Mouse (Mus musculus): ENCODE results near the gene Gm28043. TPM values are rescaled to one million over a fixed set of nuclear protein-coding genes. Genes with fewer than 3 reads are reported as not detected.

Gene Gm28043
- total RNA-seq, 1 experiment: 10.2 TPM

DNA sequence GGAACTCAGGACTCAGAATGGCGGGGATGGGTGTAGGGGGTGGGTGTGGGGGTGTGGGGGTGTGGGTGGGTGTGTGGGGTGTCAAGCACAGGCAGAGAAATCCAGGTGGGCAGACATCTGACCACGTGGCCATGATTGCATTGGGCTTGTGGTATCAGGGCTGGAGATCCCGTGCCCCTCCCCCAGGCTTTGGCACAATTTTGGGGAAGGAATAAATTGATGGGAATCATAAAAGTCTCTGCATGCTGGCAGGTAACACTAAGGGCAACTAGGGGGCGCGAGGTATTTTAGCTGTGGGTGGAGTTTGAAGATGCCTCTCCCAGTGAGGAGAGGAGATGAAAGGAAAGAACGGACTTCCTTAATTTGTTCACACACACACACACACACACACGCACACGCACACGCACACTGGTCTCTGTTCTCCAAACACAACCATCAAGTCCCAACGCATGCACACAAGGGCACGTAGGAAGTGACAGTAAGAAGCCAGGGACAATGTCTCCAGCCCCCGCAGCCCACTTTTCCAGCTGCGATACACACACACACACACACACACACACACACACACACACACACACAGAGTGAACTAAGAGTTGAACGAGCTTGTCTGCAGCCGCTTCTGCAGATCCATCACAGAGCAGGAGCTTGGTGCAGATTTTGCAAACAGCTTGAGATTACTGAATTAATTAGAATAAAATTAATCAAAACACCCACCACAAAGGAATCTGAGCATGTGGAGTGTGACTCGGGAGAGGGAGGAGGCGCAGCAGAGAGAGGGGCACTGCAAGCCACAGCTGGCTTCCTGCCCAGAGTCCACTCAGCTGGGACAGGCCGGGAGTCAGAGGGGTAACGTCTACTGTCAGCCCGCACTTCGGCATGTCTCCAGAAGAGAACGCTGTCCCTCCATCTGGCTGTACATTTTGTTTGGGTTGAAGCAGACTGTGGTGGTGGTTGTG lies 123.5 kb downstream of the Gm28043 start:
- no peaks in the 10 kb centered on the region for H3K36me3 ChIP-seq (ENCODE audit: control insufficient read depth, insufficient read depth, low read length, poor library complexity, severe bottlenecking)
- H3K9me3 ChIP-seq (ENCODE audit: control insufficient read depth, insufficient read depth, low read depth, low read length): no peaks in the 10 kb centered on the region
- H3K27ac ChIP-seq (ENCODE audit: insufficient read depth, low read depth, low read length, poor library complexity, severe bottlenecking): no peak overlapping the region
- in situ Hi-C loops (cut with MboI; ENCODE audit: low sequenced_read_pairs in 2 of 2, unreplicated experiment in 2 of 2): no loop called here
- H3K4me1 ChIP-seq (ENCODE audit: control insufficient read depth in 2 of 2, insufficient read depth in 2 of 2, low read length in 2 of 2, poor library complexity in 1 of 2): peaks cover 0 to 5% of the 10 kb centered on the region in 2 experiments; a peak in 1 of 4 replicates
- TF ChIP-seq ZNF384 (IDR thresholded peaks at IDR 0.05; ENCODE audit: low read depth, low read length) (no peak), MAFK (IDR thresholded peaks at IDR 0.05; ENCODE audit: insufficient read depth, low read depth, low read length) (no peak), ZC3H11A (IDR thresholded peaks at IDR 0.05; ENCODE audit: borderline replicate concordance, low read depth, low read length) (no peak), CHD2 (IDR thresholded peaks at IDR 0.05; ENCODE audit: low read depth, low read length) (no peak), HCFC1 (IDR thresholded peaks at IDR 0.05; ENCODE audit: borderline replicate concordance, insufficient read depth, low read length) (no peak)
- DNase-seq (ENCODE audit: low read depth, low spot score): no peak
- no peak overlapping the region for H3K9ac ChIP-seq (ENCODE audit: insufficient read depth, low read depth, low read length, poor library complexity, severe bottlenecking)
- no peak overlapping the region for H3K4me3 ChIP-seq (ENCODE audit: insufficient read depth in 1 of 2, low read depth in 1 of 2, low read length in 2 of 2, poor library complexity in 1 of 2, severe bottlenecking in 1 of 2)

DNA sequence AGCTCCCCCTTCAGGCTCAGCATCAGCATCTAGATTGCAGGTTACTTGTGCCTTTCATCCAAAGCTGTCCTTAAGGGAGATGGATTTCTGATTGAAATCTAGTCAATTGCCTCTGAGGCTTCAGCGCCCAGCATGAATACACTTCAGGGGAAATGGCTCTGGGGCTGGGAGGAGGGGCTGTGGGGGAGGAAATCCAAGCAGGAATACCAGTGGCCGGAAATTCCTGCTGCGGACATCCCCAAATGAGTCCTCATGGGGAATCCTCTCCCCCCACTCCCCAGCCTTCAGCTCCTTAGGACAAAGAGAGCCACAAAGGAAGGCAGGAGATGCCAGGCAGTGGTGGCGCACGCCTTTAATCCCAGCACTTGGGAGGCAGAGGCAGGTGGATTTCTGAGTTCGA lies 132.8 kb downstream of the Gm28043 start:
- in situ Hi-C loops (cut with MboI; ENCODE audit: low sequenced_read_pairs in 2 of 2, unreplicated experiment in 2 of 2): no loop called here
- Histone ChIP-seq H3K36me3 (ENCODE audit: control insufficient read depth, insufficient read depth, low read length, poor library complexity, severe bottlenecking) (no peaks in the 10 kb centered on the region), H3K9me3 (ENCODE audit: control insufficient read depth, insufficient read depth, low read depth, low read length) (no peaks in the 10 kb centered on the region), H3K4me1 (ENCODE audit: control insufficient read depth in 2 of 2, insufficient read depth in 2 of 2, low read length in 2 of 2, poor library complexity in 1 of 2) (peaks cover 4 to 17% of the 10 kb centered on the region in 2 experiments; a peak in 2 of 4 replicates), H3K4me3 (ENCODE audit: insufficient read depth in 1 of 2, low read depth in 1 of 2, low read length in 2 of 2, poor library complexity in 1 of 2, severe bottlenecking in 1 of 2) (no peak overlapping the region), H3K27ac (ENCODE audit: insufficient read depth, low read depth, low read length, poor library complexity, severe bottlenecking) (no peak overlapping the region; the same call in 1 of the 2 replicates), H3K9ac (ENCODE audit: insufficient read depth, low read depth, low read length, poor library complexity, severe bottlenecking) (no peak overlapping the region)
- TF ChIP-seq ZC3H11A (IDR thresholded peaks at IDR 0.05; ENCODE audit: borderline replicate concordance, low read depth, low read length) (no peak), MAFK (IDR thresholded peaks at IDR 0.05; ENCODE audit: insufficient read depth, low read depth, low read length) (no peak), CHD2 (IDR thresholded peaks at IDR 0.05; ENCODE audit: low read depth, low read length) (no peak), ZNF384 (IDR thresholded peaks at IDR 0.05; ENCODE audit: low read depth, low read length) (no peak), HCFC1 (IDR thresholded peaks at IDR 0.05; ENCODE audit: borderline replicate concordance, insufficient read depth, low read length) (no peak)
- no peak for DNase-seq (ENCODE audit: low read depth, low spot score)

Other genes starting within 250 kb of the Gm28043 start
- gene Pim1, start 124.1 kb upstream of the Gm28043 start, total RNA-seq (2012; rRNA removed): 75.3 and 82.0 TPM in 2 replicates
- 18.3 TPM in 2 replicates for gene Gm17657, start 65.2 kb upstream of the Gm28043 start, total RNA-seq (2012; rRNA removed)
- 8.3 and 8.6 TPM in 2 replicates for gene Tbc1d22b, start 65.1 kb upstream of the Gm28043 start, total RNA-seq (2012; rRNA removed)
- gene Tmem217, start 62.5 kb upstream of the Gm28043 start, total RNA-seq (2012; rRNA removed): 0.31 and 0.53 TPM in 2 replicates
- gene Rnf8, start 86 bp upstream of the Gm28043 start, total RNA-seq (2012; rRNA removed): 30.0 and 37.2 TPM in 2 replicates
- gene Cmtr1, start 45.7 kb downstream of the Gm28043 start, total RNA-seq (2012; rRNA removed): 130 and 183 TPM in 2 replicates
- gene Ccdc167, start 102.2 kb downstream of the Gm28043 start, total RNA-seq (2012; rRNA removed): 13.4 and 19.2 TPM in 2 replicates